Mouse (Mus musculus) heart, adult 2 months (tissue): ENCODE measurements at regions not wholly inside any gene's neighbourhood (a gene's known extent, or its start where the extent isn't known, plus 50 kb on each side); places are given as distances from the start of the nearest gene placed in this dataset.

Experiments used
- CTCF ChIP-seq: fragments of 200-600 bp; IDR thresholded peaks from 2 replicates; pipeline ENCODE4 v1.8.1; 2022; ENCODE audit warnings: antibody characterized with exemption, mild to moderate bottlenecking, moderate library complexity
- EP300 ChIP-seq: fragments of 200-500 bp; IDR thresholded peaks from 2 replicates; pipeline ENCODE4 v1.6.1; 2011; ENCODE audit warnings: low read depth, low read length, control low read depth; ENCODE audit not compliant: insufficient read depth

- TF ChIP-seq EP300 (no peak), CTCF (no peak)
Measured at GRCm38 (mm10) chr11:44167724-44168500, 232.0 kb upstream of the Il12b start.
